Mouse (Mus musculus): Measurements from ENCODE around the gene Mast4. TPM values are rescaled to one million over a fixed set of nuclear protein-coding genes. Genes with fewer than 3 reads are reported as not detected.

Mast4 gene
- polyA plus RNA-seq, 1 experiment from 2014 or later = 18.9 TPM

DNA sequence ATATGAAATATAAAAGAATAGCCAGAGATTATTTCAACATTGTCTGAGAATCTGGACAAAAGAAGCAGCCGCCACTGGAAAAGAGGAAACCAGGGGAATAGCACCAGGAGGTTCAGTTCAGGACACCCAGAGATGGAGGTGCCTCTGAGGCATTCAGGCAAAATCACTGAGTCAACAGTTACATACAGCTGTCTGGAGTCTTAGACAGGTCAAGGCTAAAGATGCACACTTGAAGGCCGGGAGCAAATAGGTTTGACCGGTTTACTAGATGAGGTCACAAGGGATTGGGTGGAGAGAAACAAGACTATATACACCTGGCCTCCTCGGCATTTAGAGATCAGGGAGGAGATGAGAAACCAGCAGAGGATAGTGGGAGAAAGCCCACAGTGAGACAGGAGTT lies 127.1 kb downstream of the Mast4 start:
- H3K4me2 ChIP-seq (ENCODE audit: low read depth, severe bottlenecking) = no peak overlapping the region
- no peak overlapping the region for H3K27ac ChIP-seq (replicated peaks; ENCODE audit: low read depth, low read length)
- no peaks in the 10 kb centered on the region for H3K27me3 ChIP-seq (ENCODE audit: control insufficient read depth, insufficient read depth, low read length)
- no peaks in the 10 kb centered on the region for H3K4me1 ChIP-seq (ENCODE audit: control insufficient read depth, insufficient read depth, low read length)
- H3K36me3 ChIP-seq (ENCODE audit: control insufficient read depth, insufficient read depth, low read length) = no peaks in the 10 kb centered on the region
- no peak overlapping the region for H3K4me3 ChIP-seq (ENCODE audit: low read depth, low read length)
- H3K9me3 ChIP-seq (ENCODE audit: control insufficient read depth, low read length) = no peaks in the 10 kb centered on the region
- H3K9ac ChIP-seq (ENCODE audit: low read length) = no peak overlapping the region
- ATAC-seq (ENCODE audit: insufficient number of reproducible peaks, low FRiP score, low TSS enrichment, low read depth) = no peak
- WGBS = 90% methylated on average over 4 of the region's 4 CpGs
- DNase-seq (ENCODE audit: low spot score) = no peak

DNA sequence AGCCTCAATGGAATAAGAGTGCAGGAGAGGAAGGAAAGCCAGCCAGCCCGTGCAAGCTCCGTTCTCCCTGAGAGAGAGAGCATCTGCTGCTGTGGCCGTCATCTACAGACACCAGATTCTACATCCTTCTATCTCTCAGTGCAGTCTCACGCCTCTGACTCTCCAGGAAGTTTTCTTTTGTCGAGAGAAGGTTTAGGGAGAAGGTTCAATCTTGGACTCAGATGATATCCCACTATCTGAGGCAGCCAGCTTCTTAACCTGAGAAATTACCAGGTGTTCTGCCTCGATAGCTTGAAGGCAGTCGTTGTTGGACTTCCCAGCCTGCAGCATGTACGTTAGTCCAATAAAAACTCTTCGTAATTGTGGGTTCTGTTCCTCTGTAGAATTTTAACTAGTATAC lies 127.7 kb downstream of the Mast4 start:
- Histone ChIP-seq H3K9me3 (ENCODE audit: control insufficient read depth, low read length) (no peaks in the 10 kb centered on the region), H3K4me2 (ENCODE audit: low read depth, severe bottlenecking) (no peak overlapping the region), H3K27ac (replicated peaks; ENCODE audit: low read depth, low read length) (no peak overlapping the region), H3K27me3 (ENCODE audit: control insufficient read depth, insufficient read depth, low read length) (no peaks in the 10 kb centered on the region), H3K9ac (ENCODE audit: low read length) (no peak overlapping the region), H3K36me3 (ENCODE audit: control insufficient read depth, insufficient read depth, low read length) (no peaks in the 10 kb centered on the region), H3K4me3 (ENCODE audit: low read depth, low read length) (no peak overlapping the region), H3K4me1 (ENCODE audit: control insufficient read depth, insufficient read depth, low read length) (no peaks in the 10 kb centered on the region)
- 84% methylated on average over 9 of the region's 9 CpGs for WGBS
- ATAC-seq (ENCODE audit: insufficient number of reproducible peaks, low FRiP score, low TSS enrichment, low read depth) (no peak), DNase-seq (ENCODE audit: low spot score) (no peak)

DNA sequence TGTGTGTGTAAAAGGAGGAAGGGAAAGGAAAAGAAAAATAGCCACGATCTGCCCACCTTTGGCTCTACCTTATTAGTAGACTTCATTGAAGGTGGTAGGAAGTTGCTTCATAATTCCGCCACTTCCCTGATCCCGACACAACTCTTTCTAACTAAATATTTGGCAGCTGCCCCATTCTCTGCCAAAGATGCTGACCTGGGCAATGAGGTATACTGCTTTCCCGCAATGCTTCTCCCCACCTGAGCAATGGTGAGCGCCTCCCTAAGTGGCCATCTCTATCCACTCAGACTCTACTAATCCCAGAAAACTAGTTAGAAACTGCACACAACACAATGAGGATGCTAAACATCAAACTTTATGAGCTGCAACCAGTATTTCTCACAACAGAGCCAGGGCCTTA lies 129.1 kb downstream of the Mast4 start:
- WGBS = 98% methylated on average over 5 of the region's 5 CpGs
- Histone ChIP-seq H3K9me3 (ENCODE audit: control insufficient read depth, low read length) (no peaks in the 10 kb centered on the region), H3K4me2 (ENCODE audit: low read depth, severe bottlenecking) (no peak overlapping the region), H3K36me3 (ENCODE audit: control insufficient read depth, insufficient read depth, low read length) (no peaks in the 10 kb centered on the region), H3K27me3 (ENCODE audit: control insufficient read depth, insufficient read depth, low read length) (no peaks in the 10 kb centered on the region), H3K27ac (replicated peaks; ENCODE audit: low read depth, low read length) (no peak overlapping the region), H3K4me3 (ENCODE audit: low read depth, low read length) (no peak overlapping the region), H3K4me1 (ENCODE audit: control insufficient read depth, insufficient read depth, low read length) (no peaks in the 10 kb centered on the region), H3K9ac (ENCODE audit: low read length) (no peak overlapping the region)
- ATAC-seq (ENCODE audit: insufficient number of reproducible peaks, low FRiP score, low TSS enrichment, low read depth) (no peak), DNase-seq (ENCODE audit: low spot score) (no peak)

DNA sequence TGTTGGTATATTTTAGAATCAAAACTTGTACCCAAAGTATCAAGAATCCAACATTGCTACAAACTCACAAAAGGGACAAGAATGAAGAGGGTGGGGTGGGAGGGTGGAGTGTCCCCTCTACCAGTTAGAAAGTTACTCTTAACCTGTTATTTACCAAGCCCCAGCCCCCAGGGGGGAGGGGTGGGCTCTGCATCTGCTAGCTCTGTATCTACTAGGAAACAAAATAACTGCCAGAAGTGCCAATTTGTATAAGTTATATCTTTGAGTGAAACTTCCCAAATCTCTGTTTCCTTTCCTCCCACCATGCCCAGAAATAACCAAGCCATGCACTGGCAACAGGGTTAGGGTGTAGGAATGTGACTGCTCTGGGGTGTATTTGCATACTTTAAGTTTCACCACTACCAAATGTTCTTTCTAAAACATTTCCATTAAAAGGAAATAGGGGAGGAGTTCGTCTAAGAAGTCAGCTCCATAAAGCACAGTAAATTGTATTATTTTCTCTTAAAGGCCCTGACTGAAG lies 130.9 kb downstream of the Mast4 start:
- Histone ChIP-seq H3K4me1 (ENCODE audit: control insufficient read depth, insufficient read depth, low read length) (no peaks in the 10 kb centered on the region), H3K9ac (ENCODE audit: low read length) (no peak overlapping the region), H3K4me3 (ENCODE audit: low read depth, low read length) (no peak overlapping the region), H3K9me3 (ENCODE audit: control insufficient read depth, low read length) (no peaks in the 10 kb centered on the region), H3K4me2 (ENCODE audit: low read depth, severe bottlenecking) (no peak overlapping the region), H3K27me3 (ENCODE audit: control insufficient read depth, insufficient read depth, low read length) (no peaks in the 10 kb centered on the region), H3K36me3 (ENCODE audit: control insufficient read depth, insufficient read depth, low read length) (no peaks in the 10 kb centered on the region), H3K27ac (replicated peaks; ENCODE audit: low read depth, low read length) (no peak overlapping the region)
- ATAC-seq (ENCODE audit: insufficient number of reproducible peaks, low FRiP score, low TSS enrichment, low read depth) = no peak
- WGBS = 71% methylated on average over 1 of the region's 1 CpGs
- DNase-seq (ENCODE audit: low spot score) = no peak

DNA sequence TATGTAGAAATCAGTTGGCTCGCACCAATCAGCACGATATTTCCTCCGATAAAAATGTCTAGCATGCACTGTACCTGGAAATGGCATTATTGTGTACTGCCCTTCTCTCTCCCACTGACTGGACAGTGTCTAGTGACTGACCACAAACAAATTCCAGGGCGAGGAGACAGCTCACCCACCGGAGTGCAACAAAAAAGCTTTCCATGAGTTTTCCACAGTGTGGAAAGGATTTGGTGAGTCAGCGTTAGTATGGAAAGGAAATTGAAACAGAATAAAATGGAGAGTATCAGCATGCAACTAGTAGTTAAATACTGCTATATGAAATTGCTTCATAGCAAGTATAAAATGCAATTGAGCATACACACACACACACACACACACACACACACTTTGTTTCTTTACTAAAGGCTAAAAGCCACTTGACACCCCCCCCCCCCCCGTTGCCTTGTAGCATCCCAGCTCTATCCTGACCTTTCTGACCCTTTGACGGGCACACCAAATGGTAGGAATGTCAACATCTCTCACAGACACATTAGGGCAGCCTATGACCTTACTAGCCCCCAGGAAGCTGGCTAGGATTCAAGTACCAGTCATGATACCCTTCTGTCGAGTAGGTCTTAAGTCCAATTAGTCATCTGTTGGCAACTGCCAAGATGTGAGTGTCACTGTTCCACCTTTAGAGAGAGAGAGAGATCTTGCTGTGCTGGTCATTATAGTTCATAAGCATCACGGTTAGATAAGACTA lies 133.1 kb downstream of the Mast4 start:
- Histone ChIP-seq H3K4me1 (ENCODE audit: control insufficient read depth, insufficient read depth, low read length) (no peaks in the 10 kb centered on the region), H3K27me3 (ENCODE audit: control insufficient read depth, insufficient read depth, low read length) (no peaks in the 10 kb centered on the region), H3K4me3 (ENCODE audit: low read depth, low read length) (no peak overlapping the region), H3K36me3 (ENCODE audit: control insufficient read depth, insufficient read depth, low read length) (no peaks in the 10 kb centered on the region), H3K9me3 (ENCODE audit: control insufficient read depth, low read length) (no peaks in the 10 kb centered on the region), H3K4me2 (ENCODE audit: low read depth, severe bottlenecking) (no peak overlapping the region), H3K9ac (ENCODE audit: low read length) (no peak overlapping the region), H3K27ac (replicated peaks; ENCODE audit: low read depth, low read length) (no peak overlapping the region)
- ATAC-seq (ENCODE audit: insufficient number of reproducible peaks, low FRiP score, low TSS enrichment, low read depth) = no peak
- DNase-seq (ENCODE audit: low spot score) = no peak
- WGBS = 68% methylated on average over 10 of the region's 10 CpGs

DNA sequence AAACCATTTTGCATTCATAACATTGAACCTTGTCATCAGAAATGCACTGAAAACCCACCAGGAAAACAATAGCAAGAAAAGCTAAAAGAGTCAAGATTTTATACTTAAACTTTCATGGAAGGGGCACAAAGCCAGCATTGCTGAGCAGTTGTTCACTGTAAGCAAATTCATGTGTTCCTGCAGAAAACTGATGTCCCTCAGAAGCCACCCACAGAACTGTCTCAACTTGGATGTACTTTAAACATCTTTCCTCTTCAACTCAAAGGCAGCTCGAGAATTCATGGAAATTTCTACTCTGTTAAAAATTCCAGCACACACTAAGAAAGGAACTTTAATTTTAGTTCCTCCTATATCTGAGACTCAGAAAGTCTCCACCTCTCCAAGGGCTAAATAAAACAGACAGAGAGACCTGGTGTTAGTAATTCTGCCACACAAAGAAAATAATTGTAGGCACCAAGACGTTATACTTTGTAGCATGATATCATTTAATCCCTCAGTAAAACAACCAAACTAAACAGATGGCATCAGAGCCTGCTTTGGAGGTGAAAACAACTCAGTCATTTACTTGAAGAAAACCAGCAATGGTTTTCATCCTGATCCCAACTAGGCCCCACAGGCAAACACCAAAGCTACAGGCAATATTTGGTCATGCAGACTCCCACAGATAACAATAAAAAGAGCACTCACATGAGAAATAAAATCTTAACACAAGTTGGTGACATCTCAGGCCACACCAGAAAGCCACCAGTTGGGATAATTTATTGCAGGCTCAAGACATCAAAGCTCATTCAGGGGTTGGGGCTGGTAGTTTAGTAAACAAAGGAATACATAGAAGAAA lies 134.3 kb downstream of the Mast4 start:
- ATAC-seq (ENCODE audit: insufficient number of reproducible peaks, low FRiP score, low TSS enrichment, low read depth) (no peak), DNase-seq (ENCODE audit: low spot score) (no peak)
- Histone ChIP-seq H3K9ac (ENCODE audit: low read length) (no peak overlapping the region), H3K27ac (replicated peaks; ENCODE audit: low read depth, low read length) (no peak overlapping the region), H3K4me1 (ENCODE audit: control insufficient read depth, insufficient read depth, low read length) (no peaks in the 10 kb centered on the region), H3K4me2 (ENCODE audit: low read depth, severe bottlenecking) (no peak overlapping the region), H3K27me3 (ENCODE audit: control insufficient read depth, insufficient read depth, low read length) (no peaks in the 10 kb centered on the region), H3K4me3 (ENCODE audit: low read depth, low read length) (no peak overlapping the region), H3K36me3 (ENCODE audit: control insufficient read depth, insufficient read depth, low read length) (no peaks in the 10 kb centered on the region), H3K9me3 (ENCODE audit: control insufficient read depth, low read length) (no peaks in the 10 kb centered on the region)
- 47% methylated on average over 2 of the region's 2 CpGs for WGBS

DNA sequence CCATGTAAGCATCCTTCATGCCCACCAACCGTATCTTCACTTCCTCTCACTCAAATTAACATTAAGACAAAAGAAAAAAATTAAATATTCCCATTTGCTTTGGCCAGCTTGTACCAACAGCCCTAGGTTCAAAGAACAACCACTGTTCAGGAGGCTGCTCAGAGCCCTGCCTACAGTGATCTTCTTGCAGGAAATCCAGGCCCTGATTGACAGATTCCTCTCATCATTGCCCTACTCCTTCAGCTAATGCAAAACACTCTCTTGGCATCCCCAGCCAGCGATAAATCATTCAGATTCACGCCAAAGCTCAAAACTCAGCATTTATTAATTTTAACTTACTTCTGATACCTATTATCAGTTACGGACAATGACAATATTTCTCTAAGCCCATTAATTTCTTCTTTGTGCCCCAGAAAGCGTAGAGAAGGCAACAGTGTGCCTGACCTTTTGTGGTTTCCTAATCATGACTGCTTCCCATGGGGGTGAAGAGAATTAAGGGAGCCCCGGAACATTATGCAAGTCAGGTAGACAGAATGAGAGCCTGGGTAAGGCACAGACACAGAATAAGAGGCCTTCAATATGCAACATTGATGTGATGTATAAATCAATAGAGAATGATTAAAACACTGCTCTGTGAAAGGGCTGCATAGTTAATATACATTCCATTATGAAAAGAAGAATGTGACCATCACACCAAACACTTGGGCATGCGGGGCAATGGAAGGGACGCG lies 135.9 kb downstream of the Mast4 start:
- no peaks in the 10 kb centered on the region for H3K27me3 ChIP-seq (ENCODE audit: control insufficient read depth, insufficient read depth, low read length)
- H3K9me3 ChIP-seq (ENCODE audit: control insufficient read depth, low read length) = no peaks in the 10 kb centered on the region
- H3K4me3 ChIP-seq (ENCODE audit: low read depth, low read length) = no peak overlapping the region
- no peak overlapping the region for H3K27ac ChIP-seq (replicated peaks; ENCODE audit: low read depth, low read length)
- no peak for ATAC-seq (ENCODE audit: insufficient number of reproducible peaks, low FRiP score, low TSS enrichment, low read depth)
- no peak for DNase-seq (ENCODE audit: low spot score)
- H3K4me2 ChIP-seq (ENCODE audit: low read depth, severe bottlenecking) = no peak overlapping the region
- H3K4me1 ChIP-seq (ENCODE audit: control insufficient read depth, insufficient read depth, low read length) = no peaks in the 10 kb centered on the region
- 88% methylated on average over 9 of the region's 9 CpGs for WGBS
- H3K36me3 ChIP-seq (ENCODE audit: control insufficient read depth, insufficient read depth, low read length) = no peaks in the 10 kb centered on the region
- no peak overlapping the region for H3K9ac ChIP-seq (ENCODE audit: low read length)

DNA sequence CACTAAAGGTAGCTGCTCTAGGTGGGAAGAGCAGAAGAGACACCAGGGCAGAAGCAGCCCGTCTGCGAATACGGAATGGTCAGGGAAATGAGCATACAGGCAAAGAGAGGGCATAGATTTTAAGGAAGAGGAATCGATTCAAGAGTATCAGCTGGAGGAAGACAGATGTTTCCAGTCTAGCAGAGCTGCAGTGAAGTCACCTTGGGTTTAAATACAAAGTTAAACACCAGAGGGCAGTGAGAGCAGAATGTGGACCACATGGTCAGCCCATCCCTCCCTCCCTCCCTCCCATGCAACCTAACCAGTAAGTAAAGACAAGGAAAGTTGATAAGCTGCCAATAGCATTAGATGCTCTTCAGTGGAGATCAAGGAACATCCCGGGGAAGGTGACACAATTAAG lies 138.0 kb downstream of the Mast4 start:
- Histone ChIP-seq H3K27me3 (ENCODE audit: control insufficient read depth, insufficient read depth, low read length) (no peaks in the 10 kb centered on the region), H3K36me3 (ENCODE audit: control insufficient read depth, insufficient read depth, low read length) (no peaks in the 10 kb centered on the region), H3K4me1 (ENCODE audit: control insufficient read depth, insufficient read depth, low read length) (no peaks in the 10 kb centered on the region), H3K4me2 (ENCODE audit: low read depth, severe bottlenecking) (no peak overlapping the region), H3K27ac (replicated peaks; ENCODE audit: low read depth, low read length) (no peak overlapping the region), H3K9ac (ENCODE audit: low read length) (no peak overlapping the region), H3K4me3 (ENCODE audit: low read depth, low read length) (no peak overlapping the region), H3K9me3 (ENCODE audit: control insufficient read depth, low read length) (no peaks in the 10 kb centered on the region)
- ATAC-seq (ENCODE audit: insufficient number of reproducible peaks, low FRiP score, low TSS enrichment, low read depth) = no peak
- WGBS = 74% methylated on average over 5 of the region's 5 CpGs
- DNase-seq (ENCODE audit: low spot score) = no peak
